Mouse (Mus musculus): Measurements from ENCODE around the gene Fam120b. TPM values are rescaled to one million over a fixed set of nuclear protein-coding genes. Genes with fewer than 3 reads are reported as not detected.

The Fam120b gene
- polyA plus RNA-seq, 1 experiment from 2014 or later, result 30.9 TPM

Other genes starting within 250 kb of the Fam120b start
- gene Dll1, start 19.3 kb upstream of the Fam120b start, polyA plus RNA-seq (2015; fragmentation: Nextera tagmentation; extraction: Ambion mirVana), result 10.3 and 11.4 TPM in 2 replicates
- 235 and 236 TPM in 2 replicates for gene Psmb1, start 103.5 kb downstream of the Fam120b start, polyA plus RNA-seq (2015; fragmentation: Nextera tagmentation; extraction: Ambion mirVana)
- 44.7 and 52.5 TPM in 2 replicates for gene Tbp, start 103.7 kb downstream of the Fam120b start, polyA plus RNA-seq (2015; fragmentation: Nextera tagmentation; extraction: Ambion mirVana)
- gene Pdcd2, start 131.1 kb downstream of the Fam120b start, polyA plus RNA-seq (2015; fragmentation: Nextera tagmentation; extraction: Ambion mirVana), result 43.1 and 44.9 TPM in 2 replicates
- 1.8 TPM in 2 replicates for gene Prdm9, start 168.2 kb downstream of the Fam120b start, polyA plus RNA-seq (2015; fragmentation: Nextera tagmentation; extraction: Ambion mirVana)